Mouse (Mus musculus): ENCODE results near the gene C1qtnf1. TPM values are rescaled to one million over a fixed set of nuclear protein-coding genes. Genes with fewer than 3 reads are reported as not detected.
A peak's percentile ranks its signal among the peaks of the same experiment; 100 is the strongest.

The C1qtnf1 gene
- total RNA-seq, 2 experiments from 2014 or later, result 9.2 to 13.4 TPM

GRCm38 (mm10) chr11:118473842-118474500 is 46.0 kb downstream of the C1qtnf1 start:
- no peak for DNase-seq

GRCm38 (mm10) chr11:118475496-118476083 is 47.6 kb downstream of the C1qtnf1 start:
- no peak for DNase-seq

GRCm38 (mm10) chr11:118476396-118477373 is 48.7 kb downstream of the C1qtnf1 start, which contains the start of gene Engase:
Engase (plus strand) TSS chr11:118476829.
- peak; percentile 98 for DNase-seq

- no peak for DNase-seq
These were observed 51.8 kb downstream of the C1qtnf1 start for GRCm38 (mm10) chr11:118479776-118480175.

GRCm38 (mm10) chr11:118481231-118481630 is 53.2 kb downstream of the C1qtnf1 start:
- no peak for DNase-seq

GRCm38 (mm10) chr11:118481751-118482150 is 53.7 kb downstream of the C1qtnf1 start:
- no peak for DNase-seq

- no peak for DNase-seq
These were observed 56.2 kb downstream of the C1qtnf1 start for GRCm38 (mm10) chr11:118484169-118484568.

GRCm38 (mm10) chr11:118485338-118485737 is 57.3 kb downstream of the C1qtnf1 start:
- DNase-seq, result no peak

- no peak for DNase-seq
These were observed 57.8 kb downstream of the C1qtnf1 start for GRCm38 (mm10) chr11:118485780-118486179.

- DNase-seq, result no peak
These were observed 58.3 kb downstream of the C1qtnf1 start for GRCm38 (mm10) chr11:118486281-118486680.

GRCm38 (mm10) chr11:118486881-118487772 is 59.1 kb downstream of the C1qtnf1 start:
- no peak for DNase-seq

GRCm38 (mm10) chr11:118488191-118488906 is 60.3 kb downstream of the C1qtnf1 start:
- no peak for DNase-seq

- DNase-seq, result no peak
These were observed 60.9 kb downstream of the C1qtnf1 start for GRCm38 (mm10) chr11:118488907-118489270.

GRCm38 (mm10) chr11:118490566-118491218 is 62.7 kb downstream of the C1qtnf1 start:
- DNase-seq, result peak; percentile 77

- DNase-seq, result no peak
These were observed 63.2 kb downstream of the C1qtnf1 start for GRCm38 (mm10) chr11:118491230-118491629.

GRCm38 (mm10) chr11:118493458-118493857 is 65.5 kb downstream of the C1qtnf1 start:
- DNase-seq, result no peak

GRCm38 (mm10) chr11:118494001-118494737 is 66.2 kb downstream of the C1qtnf1 start:
- DNase-seq, result no peak

GRCm38 (mm10) chr11:118495065-118495464 is 67.1 kb downstream of the C1qtnf1 start:
- DNase-seq, result no peak

GRCm38 (mm10) chr11:118496066-118496689 is 68.2 kb downstream of the C1qtnf1 start:
- no peak for DNase-seq
